Mouse (Mus musculus): Measurements from ENCODE around the gene Bank1.
"Not testable (repeated sequence)": the region's sequence is repeated elsewhere in the genome, so short reads cannot be mapped to it uniquely, and the experiment has no call there.

Bank1 gene

DNA sequence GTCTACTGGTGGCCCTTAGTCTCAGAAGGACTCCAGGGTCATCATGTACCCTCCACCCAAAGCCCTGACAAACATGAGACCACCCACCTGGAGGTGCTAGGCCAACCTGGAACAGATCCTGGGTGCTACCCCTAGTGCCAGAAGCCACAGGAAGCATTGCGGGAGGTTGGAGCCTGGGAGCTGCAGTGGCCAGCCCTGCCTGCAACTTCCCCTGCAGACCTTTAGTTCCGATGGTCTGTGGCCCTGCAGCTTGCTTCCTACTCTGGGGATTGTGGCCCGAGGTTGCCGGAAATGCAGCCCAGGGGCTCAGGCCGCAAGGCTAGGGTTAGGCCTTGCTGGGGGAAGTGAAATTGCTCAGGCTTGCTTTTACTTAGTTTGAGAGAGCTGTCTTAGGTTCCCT lies at the start of gene Bank1:
Gene Bank1 (minus strand): TSS at position 284 of the 400 bp plus-strand sequence.
- in situ Hi-C loops (cut with MboI, MseI) = no loop called here

GRCm38 (mm10) chr3:136369916-136370315 lies 44.0 kb upstream of the Bank1 start:
- in situ Hi-C loops (cut with MboI, MseI) = no loop called here

GRCm38 (mm10) chr3:136369466-136369865 lies 43.6 kb upstream of the Bank1 start:
- in situ Hi-C loops (cut with MboI, MseI) = no loop called here

- in situ Hi-C loops (cut with MboI, MseI) = no loop called here
These were observed 42.7 kb upstream of the Bank1 start for GRCm38 (mm10) chr3:136368505-136368999.

DNA sequence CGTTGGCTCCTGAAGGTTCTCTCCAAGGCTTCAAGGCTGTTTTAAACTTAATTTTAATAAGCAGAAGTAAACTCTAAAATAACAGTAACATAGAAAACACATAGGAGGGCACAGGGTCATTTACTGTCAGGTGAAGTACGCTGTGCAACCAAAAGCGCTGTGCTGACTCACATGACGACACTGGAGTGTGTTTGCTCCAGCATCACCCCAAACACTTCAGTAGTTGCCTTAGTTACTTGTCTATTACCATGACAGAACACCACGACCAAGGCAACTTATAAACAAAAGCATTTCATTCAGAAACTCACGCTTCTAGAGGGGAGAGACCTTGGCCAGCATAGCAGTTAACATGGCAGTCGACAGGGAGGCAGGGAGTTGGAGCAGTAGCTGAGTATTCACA lies 23.8 kb upstream of the Bank1 start:
- in situ Hi-C loops (cut with MboI, MseI) = no loop called here

DNA sequence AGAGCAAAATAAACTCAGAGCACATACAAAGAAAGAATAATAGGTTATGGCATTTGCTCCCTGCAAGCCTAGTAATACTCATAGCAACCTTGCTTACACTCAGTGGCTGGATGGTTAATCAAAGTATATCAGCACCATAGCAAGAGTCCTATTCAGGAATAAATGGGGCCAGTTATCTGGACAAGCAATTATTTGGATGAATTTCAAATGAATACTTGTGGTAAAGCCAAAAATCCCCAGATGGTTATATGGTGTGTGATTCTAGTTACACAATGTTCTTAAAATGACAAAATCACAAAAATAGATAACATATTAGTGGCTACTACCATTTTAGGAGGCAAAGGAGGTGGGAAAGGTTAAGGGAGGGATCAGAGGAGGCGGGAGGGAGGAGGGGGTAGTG lies 22.7 kb upstream of the Bank1 start:
- in situ Hi-C loops (cut with MboI, MseI) = no loop called here

DNA sequence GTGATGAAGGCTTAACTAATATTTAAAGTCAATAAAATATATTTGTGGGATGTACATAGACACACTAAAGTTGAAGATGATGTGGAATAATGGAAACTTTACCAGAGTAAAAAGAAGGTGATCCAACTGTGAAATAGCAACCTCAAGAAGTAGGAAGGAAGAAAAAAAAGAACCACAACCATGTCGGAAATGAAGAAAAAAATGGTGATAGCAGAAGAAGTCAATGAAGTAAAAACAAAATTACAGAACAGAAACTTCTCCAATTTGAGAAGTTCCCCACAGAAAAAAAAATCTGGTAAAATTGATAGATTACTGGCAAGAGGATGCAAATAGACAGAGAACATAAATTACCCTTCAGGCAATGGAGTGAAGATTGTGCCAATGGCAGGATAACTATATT lies 21.4 kb upstream of the Bank1 start:
- in situ Hi-C loops (cut with MboI, MseI) = no loop called here

DNA sequence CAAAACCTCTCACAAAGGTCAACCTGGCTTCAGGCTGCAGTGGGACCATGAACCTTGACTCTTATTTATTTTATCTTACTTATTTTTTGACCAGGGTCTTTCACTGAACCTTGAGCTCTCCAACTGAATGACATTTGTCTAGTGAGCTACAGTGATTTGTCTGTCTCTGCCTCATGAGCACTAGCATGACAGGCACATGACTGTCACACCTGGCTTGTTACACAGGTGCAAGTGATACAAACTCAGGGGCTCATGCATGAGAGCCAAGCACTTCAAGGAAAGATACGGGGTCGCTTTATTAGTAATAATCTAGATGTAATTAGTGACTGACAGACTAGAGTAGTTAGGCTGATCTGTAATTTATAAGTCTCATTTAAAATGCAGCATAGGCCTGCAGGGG lies 16.0 kb upstream of the Bank1 start:
- in situ Hi-C loops (cut with MboI, MseI) = no loop called here

GRCm38 (mm10) chr3:136339896-136340295 lies 14.0 kb upstream of the Bank1 start:
- in situ Hi-C loops (cut with MboI, MseI) = no loop called here

DNA sequence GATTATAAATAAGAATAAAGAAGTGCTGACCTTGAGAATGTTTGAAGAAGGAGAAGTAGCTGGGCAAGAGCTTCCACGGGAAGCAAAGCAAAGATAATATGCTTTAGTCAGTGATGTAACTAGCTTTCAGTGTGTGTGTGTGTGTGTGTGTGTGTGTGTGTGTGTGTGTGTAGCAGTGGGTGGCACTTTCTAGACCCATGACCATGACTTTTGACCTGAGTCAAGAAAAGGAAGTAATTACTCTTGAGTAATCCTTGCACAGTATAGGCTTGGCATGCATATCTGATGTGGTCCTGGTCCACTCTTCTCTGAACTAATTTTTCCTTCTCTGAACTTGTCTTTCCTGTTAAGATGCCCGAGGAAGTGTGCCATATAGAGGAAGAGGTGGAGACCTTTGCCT lies 5.3 kb upstream of the Bank1 start:
- in situ Hi-C loops (cut with MboI, MseI) = no loop called here

GRCm38 (mm10) chr3:136330043-136330442 lies 4.2 kb upstream of the Bank1 start:
- in situ Hi-C loops (cut with MboI, MseI) = no loop called here

GRCm38 (mm10) chr3:136329133-136329532 lies 3.3 kb upstream of the Bank1 start:
- in situ Hi-C loops (cut with MboI, MseI) = no loop called here

DNA sequence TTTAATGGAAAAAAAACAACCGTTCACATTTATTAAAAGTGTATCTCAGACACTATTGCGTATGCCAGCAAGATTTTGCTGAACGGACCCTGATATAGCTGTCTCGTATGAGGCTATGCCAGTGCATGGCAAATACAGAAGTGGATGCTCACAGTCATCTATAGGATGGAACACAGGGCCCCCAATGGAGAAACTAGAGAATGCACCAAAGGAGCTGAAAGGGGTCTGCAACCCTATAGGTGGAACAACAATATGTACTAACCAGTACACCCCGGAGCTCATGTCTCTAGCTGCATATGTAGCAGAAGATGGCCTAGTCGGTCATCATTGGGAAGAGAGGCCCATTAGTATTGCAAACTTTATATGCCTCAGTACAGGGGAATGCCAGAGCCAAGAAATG lies 1.1 kb downstream of the Bank1 start:
- in situ Hi-C loops (cut with MboI, MseI) = not testable (repeated sequence)

GRCm38 (mm10) chr3:136321936-136322335 lies 3.9 kb downstream of the Bank1 start:
- in situ Hi-C loops (cut with MboI, MseI) = no loop called here

DNA sequence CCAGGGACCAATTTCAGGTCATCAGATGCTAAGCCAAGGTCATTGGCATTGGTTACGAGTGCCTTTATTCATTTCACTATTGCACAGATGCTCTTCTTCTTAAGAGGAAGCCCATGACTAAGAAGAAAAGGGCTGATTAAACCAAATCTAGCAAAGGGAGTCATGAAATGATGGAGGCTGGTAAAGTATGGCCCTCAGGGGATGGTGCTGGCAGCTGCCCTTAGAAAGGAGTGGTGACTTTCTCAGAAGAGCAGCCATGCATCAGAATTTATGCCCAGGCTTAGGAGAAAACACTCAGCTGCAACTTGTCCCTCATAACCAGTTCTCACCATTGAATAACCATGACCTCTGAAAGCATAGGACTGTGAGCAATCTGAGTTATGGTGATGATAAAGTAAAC lies 17.4 kb downstream of the Bank1 start:
- in situ Hi-C loops (cut with MboI, MseI) = no loop called here

DNA sequence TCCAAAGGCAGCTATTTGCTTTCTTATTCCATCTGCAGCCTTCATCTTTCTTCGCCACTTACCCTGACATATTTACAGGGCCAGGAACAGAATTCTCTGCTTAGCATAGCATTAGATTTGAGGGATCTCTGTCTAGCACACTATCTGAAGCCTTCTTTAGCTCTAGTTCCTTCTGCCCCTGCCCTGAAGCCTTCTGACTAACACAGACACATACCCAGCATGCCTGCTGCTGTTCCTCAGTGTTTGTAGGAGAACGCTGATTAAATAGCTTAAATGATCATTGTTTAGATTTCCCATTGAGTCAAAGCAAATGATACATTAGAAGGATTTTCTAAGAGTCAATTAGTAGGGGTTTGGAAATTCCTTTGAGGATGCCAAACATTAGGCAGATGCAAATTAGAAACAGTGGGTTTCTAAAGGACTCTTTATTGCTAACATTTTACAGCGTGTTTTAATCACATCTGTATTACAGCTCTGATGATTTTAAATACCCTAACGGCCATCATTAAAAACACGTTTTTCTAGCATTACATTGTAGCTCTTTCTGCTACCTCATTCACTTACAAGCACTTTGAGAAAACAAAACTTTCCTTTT lies 19.2 kb downstream of the Bank1 start:
- in situ Hi-C loops (cut with MboI, MseI) = no loop called here

DNA sequence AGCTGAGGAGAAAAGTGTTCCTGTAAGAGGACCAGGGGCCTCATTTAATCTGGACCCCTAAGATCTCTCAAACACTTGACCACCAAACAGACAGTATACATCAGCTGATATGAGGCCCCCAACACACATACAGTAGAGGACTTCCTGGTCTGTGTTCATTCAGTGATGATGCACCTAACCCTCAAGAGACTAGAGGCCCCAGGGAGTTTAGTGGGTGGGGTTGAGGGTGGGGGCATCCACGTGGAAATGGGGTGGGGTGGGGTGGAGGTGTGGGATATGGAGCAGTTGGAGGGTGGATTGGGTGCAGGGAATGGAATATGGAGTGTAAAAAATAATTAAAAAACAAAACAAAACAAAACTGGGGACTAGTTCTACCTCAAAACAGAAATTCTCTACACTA lies 23.3 kb downstream of the Bank1 start:
- in situ Hi-C loops (cut with MboI, MseI) = no loop called here

GRCm38 (mm10) chr3:136300810-136301209 lies 25.1 kb downstream of the Bank1 start:
- in situ Hi-C loops (cut with MboI, MseI) = not testable (repeated sequence)

GRCm38 (mm10) chr3:136297355-136297754 lies 28.5 kb downstream of the Bank1 start:
- in situ Hi-C loops (cut with MboI, MseI) = no loop called here

DNA sequence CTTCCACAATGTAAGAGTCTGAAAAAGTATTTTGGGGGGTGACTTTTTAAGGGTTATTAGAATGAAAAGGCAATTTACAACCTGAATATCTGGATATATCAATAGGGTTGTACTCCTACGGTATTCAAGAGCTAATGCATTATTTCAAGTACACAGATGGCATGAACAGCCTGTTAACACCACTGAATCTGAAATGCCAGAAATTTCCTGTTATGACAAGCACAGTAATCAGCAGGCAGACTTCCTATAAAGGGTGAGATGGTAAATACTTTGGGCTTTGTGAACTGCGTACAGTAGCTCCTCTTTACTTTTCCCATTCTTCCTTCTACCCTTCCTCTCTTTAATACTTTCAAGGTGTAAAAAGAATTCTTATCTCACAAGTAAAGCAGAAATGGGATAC lies 30.6 kb downstream of the Bank1 start:
- in situ Hi-C loops (cut with MboI, MseI) = no loop called here

GRCm38 (mm10) chr3:136287883-136288282 lies 38.0 kb downstream of the Bank1 start:
- in situ Hi-C loops (cut with MboI, MseI) = no loop called here

DNA sequence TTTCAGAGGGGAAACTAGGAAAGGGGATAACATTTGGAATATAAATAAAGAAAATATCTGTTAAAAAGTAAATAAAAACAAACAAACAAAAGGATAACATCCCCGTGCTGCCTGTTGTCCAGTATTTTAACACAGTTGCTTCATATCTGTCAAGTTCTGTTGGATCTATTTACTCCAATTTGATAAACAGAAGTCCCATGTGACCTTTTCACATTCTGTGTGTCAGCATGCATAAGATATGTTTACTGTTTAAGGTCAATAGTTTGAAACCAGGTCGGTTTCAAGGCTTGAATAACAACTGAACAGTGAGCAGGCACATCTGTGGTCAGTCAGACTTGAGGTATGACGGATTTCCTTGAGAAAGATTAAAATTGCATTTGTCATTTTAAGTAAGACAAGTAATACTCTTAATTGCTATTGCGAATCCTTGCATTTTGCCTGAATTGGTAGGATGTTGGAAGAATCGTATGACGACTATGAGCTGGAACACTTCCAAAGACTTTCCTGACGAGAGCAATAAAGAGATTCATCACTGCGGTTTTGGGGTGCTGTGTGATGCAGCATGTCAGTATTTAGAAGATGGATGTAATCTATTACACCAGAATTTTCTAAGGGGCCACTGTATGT lies 60.8 kb downstream of the Bank1 start:
- in situ Hi-C loops (cut with MboI, MseI) = no loop called here

- in situ Hi-C loops (cut with MboI, MseI) = no loop called here
These were observed 68.1 kb downstream of the Bank1 start for GRCm38 (mm10) chr3:136257761-136258160.

DNA sequence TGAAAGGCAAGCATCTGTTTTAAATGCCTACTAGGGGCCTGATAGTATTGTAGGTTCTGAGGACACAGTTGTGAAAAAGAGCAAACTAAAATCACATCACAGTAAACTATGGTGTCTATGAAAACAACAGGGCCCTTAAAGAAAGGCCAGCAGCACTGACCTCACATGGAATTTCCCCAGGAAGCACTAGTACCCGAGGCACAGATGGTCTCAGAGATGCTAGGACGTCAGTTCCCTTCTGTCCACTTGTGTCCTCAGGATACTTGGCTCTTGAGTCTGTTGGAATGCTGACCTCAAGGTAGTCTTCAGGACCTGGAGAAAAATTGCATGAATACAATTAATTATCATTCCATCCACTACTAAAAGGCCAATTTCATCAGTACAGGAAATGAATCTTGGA lies 71.2 kb downstream of the Bank1 start:
- in situ Hi-C loops (cut with MboI, MseI) = no loop called here
